Mouse (Mus musculus): ENCODE results near the gene Tmem30c.
A peak's percentile ranks its signal among the peaks of the same experiment; 100 is the strongest.

Tmem30c gene

DNA sequence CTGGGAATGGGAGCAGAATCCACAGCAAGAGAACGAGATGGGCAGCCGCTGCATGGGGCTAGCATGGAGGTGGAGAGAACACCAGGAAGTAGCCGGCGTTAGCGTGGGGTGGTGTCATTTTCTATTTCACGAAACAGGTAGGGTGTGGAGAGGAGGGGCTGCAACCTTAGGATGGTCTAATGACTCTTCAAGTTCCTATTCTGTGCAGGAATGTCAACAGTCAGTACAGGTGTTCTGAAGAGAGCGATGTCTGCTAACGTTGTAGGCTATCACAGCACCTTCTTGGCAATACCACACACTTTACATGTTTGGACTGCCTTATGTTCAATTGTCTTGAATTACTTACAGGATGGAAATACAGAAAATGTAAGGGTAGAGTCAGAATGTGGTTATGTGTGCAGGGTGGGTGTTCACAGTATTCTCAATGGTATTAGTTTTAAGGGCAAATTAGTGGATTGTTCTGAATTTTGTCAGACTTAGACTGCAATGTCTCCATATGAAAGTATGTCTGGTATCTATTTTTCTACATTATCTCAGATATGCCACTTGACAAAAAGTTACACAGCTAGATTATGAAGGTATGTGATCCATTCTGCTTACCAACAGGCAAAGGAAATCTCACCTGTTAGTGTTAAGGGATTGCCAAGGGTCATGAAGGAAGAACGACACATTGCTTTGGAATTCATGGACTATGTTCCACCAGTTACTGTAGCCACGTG is 2.7 kb upstream of the Tmem30c start:
- no peak for DNase-seq (ENCODE audit: low spot score)

DNA sequence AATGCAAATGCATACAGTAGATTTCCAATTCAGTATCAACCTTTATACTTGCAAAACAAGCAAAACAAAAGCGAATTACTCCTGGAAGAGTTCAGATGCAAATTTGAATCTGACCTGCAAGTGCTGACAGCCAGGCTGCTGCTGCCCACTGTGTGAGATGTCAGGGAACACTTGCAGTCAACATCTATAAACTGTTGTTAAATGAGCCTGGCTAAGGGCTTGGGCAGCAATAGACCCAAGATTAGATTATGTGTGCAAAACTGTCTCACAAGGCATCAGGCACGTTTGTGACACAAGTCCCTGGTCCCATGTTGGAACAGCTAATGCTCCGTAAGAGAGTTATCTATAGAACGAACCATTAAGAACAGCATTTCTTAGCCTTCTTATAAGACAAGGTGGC is 369 bp downstream of the Tmem30c start:
- DNase-seq (ENCODE audit: low spot score): no peak

GRCm38 (mm10) chr16:57291696-57292095 is 969 bp downstream of the Tmem30c start:
- DNase-seq (ENCODE audit: low spot score): no peak

DNA sequence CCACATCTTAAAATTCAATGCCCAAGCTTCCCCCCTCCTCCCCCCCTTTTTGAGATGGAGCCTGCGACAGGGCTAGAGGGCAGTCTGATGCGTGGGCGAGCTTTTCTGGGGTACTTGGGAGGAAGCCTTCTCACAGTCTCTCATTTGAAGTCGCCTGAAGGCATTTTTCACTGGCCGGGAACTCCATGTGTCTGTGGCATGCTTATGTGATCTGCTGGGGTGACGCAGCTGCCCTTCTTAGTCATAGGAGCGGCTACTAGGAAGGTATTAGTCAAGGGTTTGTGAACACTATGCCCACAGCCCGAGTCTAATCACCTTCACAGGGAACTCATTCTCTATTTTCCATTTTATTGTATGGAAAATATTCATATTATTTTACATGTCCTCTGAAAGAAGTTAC is 11.2 kb downstream of the Tmem30c start:
- no peak for DNase-seq (ENCODE audit: low spot score)

DNA sequence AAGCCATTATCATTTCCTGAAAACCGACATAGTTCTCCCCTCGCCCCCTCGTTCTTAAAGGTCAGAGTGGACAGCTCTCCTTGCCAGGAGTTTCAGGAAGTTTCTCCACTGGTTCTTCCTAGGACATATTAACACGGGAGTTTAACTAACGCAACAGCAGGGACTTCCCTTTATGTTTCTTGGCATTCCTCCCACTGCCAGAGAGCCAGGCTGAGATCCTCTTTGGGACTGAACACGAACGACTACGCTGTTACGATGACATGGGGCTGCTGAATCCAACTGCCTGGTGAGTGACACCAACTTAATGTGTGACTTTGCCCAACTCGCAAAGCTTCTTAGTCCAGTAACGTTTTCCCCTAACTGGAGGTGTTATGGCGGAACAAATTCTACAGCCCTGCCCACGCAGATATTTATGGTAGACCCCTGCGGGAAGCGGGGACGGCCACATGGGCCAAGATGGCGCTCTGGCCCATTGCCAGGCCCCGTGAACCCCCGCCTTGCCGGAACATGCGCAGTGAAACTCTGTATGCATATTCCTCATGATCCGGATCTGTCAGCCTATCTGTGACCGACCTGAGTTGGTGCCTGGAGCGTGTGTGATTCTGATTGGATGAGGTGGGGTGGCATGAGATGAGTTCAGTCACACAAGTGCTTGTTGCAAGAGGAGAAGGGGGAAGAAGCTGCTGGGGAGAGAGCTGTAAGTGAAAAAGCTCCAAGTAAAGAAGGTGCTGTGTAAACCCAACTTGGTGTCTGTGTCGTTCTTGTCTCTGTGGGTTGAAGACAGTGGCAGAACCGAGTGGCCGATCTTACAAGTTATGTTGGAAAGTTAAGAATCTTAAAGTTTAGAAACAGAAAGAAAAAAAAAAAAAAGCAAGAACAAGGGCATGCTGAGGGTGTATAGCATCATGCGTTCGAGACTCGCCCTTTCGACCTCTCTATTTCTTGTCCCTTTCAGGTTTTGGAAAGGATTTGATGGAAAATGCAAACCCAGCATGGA is 12.1 kb downstream of the Tmem30c start:
- DNase-seq (ENCODE audit: low spot score): no peak

- no peak for DNase-seq (ENCODE audit: low spot score)
These were observed 13.6 kb downstream of the Tmem30c start for GRCm38 (mm10) chr16:57278976-57279626.

- no peak for DNase-seq (ENCODE audit: low spot score)
These were observed 22.9 kb downstream of the Tmem30c start for GRCm38 (mm10) chr16:57269751-57270150.

- no peak for DNase-seq (ENCODE audit: low spot score)
These were observed 24.4 kb downstream of the Tmem30c start for GRCm38 (mm10) chr16:57268058-57268841.

DNA sequence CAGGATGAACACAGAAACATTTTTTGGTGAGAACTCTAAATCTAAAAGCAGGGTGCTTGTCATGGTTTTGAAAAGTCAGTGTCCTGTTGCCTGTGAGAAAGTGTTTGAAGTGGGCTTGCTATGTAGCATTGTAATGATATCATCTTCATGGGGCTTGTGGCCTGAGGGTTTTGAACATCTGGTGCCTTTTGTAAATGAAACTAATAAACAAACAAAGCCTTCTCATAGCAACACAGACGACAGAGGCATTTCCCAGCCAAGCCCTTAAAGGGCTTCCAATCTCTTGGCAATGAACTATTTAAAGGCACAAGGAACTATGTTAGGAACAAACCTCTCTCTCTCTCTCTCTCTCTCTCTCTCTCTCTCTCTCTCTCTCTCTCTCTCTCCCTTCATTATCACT is 25.6 kb downstream of the Tmem30c start:
- no peak for DNase-seq (ENCODE audit: low spot score)

GRCm38 (mm10) chr16:57260152-57260551 is 32.5 kb downstream of the Tmem30c start:
- DNase-seq (ENCODE audit: low spot score): no peak

DNA sequence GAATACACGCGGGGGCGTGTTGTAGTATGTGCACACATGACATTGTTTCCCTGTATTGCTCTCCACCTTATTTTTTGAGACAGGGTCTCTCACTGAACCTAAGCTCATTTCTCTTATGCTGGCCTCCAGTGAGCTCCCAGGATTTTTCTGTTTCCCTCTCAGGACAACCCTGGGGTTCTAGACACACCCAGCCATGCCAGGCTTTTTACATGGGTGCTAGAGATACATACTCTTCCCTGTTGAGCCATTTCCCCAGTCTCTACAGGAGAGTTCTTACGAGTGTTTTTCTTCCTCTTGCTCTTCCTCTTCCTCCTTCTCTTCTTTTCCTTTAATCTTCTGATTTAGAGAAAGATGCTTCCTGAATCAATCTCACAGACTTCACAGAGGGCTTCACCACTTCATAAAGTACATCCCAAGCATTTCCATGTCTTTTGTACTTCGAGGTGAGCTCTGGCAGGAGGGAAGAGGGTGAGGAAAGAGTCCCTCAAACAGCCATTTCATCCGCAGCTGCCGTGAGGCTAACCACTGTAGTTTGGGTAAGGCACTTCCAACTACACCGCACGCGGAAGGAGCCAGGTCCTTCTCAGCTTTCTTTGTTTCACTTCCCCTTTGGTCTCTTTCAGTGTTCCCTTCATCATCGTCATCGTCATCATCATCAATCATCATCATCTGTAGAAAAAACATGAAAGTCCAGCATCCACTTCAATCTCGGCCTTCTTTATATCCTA is 33.1 kb downstream of the Tmem30c start:
- DNase-seq (ENCODE audit: low spot score): no peak

- no peak for DNase-seq (ENCODE audit: low spot score)
These were observed 40.9 kb downstream of the Tmem30c start for GRCm38 (mm10) chr16:57251589-57252421.

DNA sequence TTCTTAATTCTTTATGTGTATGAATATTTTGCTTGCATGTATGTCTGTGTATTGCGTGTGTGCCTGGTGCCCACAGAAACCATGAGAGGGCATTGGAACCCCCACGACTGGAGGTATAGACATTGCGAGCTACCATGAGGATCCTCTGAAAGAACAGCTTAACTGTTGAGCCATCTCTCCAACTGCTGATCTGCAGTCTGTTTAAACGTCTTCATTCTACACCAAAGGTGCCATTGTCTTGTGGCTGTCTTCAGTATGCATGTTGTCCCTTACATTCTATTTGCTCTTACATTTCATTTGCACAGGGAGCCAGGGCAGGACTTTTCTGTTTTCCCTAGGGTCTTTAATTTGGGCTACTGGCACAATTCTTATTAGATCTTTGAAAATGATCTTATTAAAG is 41.7 kb downstream of the Tmem30c start:
- DNase-seq (ENCODE audit: low spot score): no peak

- no peak for DNase-seq (ENCODE audit: low spot score)
These were observed 45.2 kb downstream of the Tmem30c start for GRCm38 (mm10) chr16:57247464-57247863.

DNA sequence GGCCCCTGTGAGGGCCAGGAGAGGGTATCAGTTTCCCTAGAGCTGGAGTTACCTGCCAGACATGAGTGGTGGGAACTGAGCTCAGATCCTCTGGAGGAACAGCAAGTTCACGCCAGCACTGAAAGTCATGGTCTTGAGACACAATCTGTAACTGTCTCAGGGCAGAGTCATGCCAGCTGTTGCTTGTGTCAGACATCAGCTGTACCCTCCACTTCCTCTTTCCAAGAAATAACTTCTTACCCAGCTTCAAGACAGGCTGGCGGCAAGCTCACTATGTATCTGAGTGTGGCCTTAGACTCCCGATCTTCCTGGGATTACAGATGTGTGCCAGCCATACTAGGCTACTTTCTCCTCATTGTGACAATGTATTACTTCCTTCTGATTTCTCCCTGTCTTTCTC is 46.1 kb downstream of the Tmem30c start:
- no peak for DNase-seq (ENCODE audit: low spot score)

GRCm38 (mm10) chr16:57243858-57244248 is 48.8 kb downstream of the Tmem30c start:
- peak; percentile 55 for DNase-seq (ENCODE audit: low spot score)

GRCm38 (mm10) chr16:57243205-57243857 is 49.3 kb downstream of the Tmem30c start:
- no peak for DNase-seq (ENCODE audit: low spot score)

GRCm38 (mm10) chr16:57242857-57243204 is 49.8 kb downstream of the Tmem30c start:
- DNase-seq (ENCODE audit: low spot score): no peak

GRCm38 (mm10) chr16:57235871-57236510 is 56.7 kb downstream of the Tmem30c start:
- no peak for DNase-seq (ENCODE audit: low spot score)

Measured in urinary bladder, postnatal 10 days (tissue).